Mouse (Mus musculus) forebrain, embryonic 14.5 days (tissue): ENCODE measurements around the gene Lrrc51. TPM values are rescaled to one million over a fixed set of nuclear protein-coding genes. Genes with fewer than 3 reads are reported as not detected.

Experiments used
- ATAC-seq: fragments of 200-750 bp; cut with Nextera tagmentation; 2 replicates; pipeline ENCODE4 v1.8.0; 2017; ENCODE audit warnings: mild to moderate bottlenecking, moderate library complexity
- DNase-seq: peaks from one replicate; pipeline ENCODE4 v3.0.0-alpha.2; 2015; ENCODE audit warnings: low spot score
- H3K27ac ChIP-seq: fragments of 300-500 bp; sonication (generic); 2 replicates; pipeline ENCODE4 v1.5.1; 2014; ENCODE audit warnings: low read depth, mild to moderate bottlenecking, control low read depth, low read length, moderate library complexity
- H3K27me3 ChIP-seq: fragments of 300-500 bp; sonication (generic); replicated peaks from 2 replicates; pipeline ENCODE4 v1.6.1; 2014; ENCODE audit warnings: low read length, control low read depth, mixed read lengths; ENCODE audit not compliant: control insufficient read depth, insufficient read depth
- H3K36me3 ChIP-seq: fragments of 300-500 bp; sonication (generic); 2 replicates; pipeline ENCODE4 v1.6.1; 2014; ENCODE audit warnings: low read length, control low read depth; ENCODE audit not compliant: control insufficient read depth, insufficient read depth
- H3K4me1 ChIP-seq: fragments of 300-500 bp; sonication (generic); 2 replicates; pipeline ENCODE4 v1.6.1; 2014; ENCODE audit warnings: antibody characterized with exemption, low read length, control low read depth; ENCODE audit not compliant: control insufficient read depth, insufficient read depth
- H3K4me2 ChIP-seq: fragments of 300-500 bp; sonication (generic); 2 replicates; pipeline ENCODE4 v1.6.1; 2014; ENCODE audit warnings: mild to moderate bottlenecking, control low read depth, low read length
- H3K4me3 ChIP-seq: fragments of 300-500 bp; sonication (generic); 2 replicates; pipeline ENCODE4 v1.5.1; 2014; ENCODE audit warnings: low read depth, low read length, control low read depth
- H3K9ac ChIP-seq: fragments of 300-500 bp; sonication (generic); 2 replicates; pipeline ENCODE4 v1.6.1; 2014; ENCODE audit warnings: mild to moderate bottlenecking, low read length, control low read depth, moderate library complexity
- H3K9me3 ChIP-seq: fragments of 300-500 bp; sonication (generic); replicated peaks from 2 replicates; pipeline ENCODE4 v1.6.1; 2016; ENCODE audit warnings: low read length, control low read depth, mixed read lengths; ENCODE audit not compliant: control insufficient read depth
- WGBS: fragments of 180-500 bp; shearing (Covaris S2); extraction: QIAGEN DNeasy Blood & Tissue Kit; methylation state at CpG from one replicate; pipeline ENCODE4 v1.1.7; 2014; 5-methylcytosine and 5-hydroxymethylcytosine counted together
- polyA plus RNA-seq: library from polyadenylated mRNA; unstranded; fragments of >200 nt; fragmentation: Nextera tagmentation; extraction: Ambion mirVana; gene quantifications from 2 replicates; pipeline ENCODE4 v1.2.1, GENCODE M21; 2014

Lrrc51 gene
- polyA plus RNA-seq, 1 experiment from 2014 or later = 12.9 TPM

- no peaks in the 10 kb centered on the region for H3K9me3 ChIP-seq
- ATAC-seq (no peak), DNase-seq (peak; percentile 42)
- peaks cover 16% of the 10 kb centered on the region for H3K4me1 ChIP-seq
- 80% methylated on average over 1 of the region's 1 CpGs for whole genome bisulfite sequencing
- no peak overlapping the region for H3K27ac ChIP-seq
- no peaks in the 10 kb centered on the region for H3K36me3 ChIP-seq
- H3K4me3 ChIP-seq = no peak overlapping the region
- H3K9ac ChIP-seq = no peak overlapping the region
- no peak overlapping the region for H3K4me2 ChIP-seq
- H3K27me3 ChIP-seq = no peaks in the 10 kb centered on the region
Observed at GRCm38 (mm10) chr7:101967256-101967655, 33.6 kb upstream of the Lrrc51 start.

- H3K4me1 ChIP-seq = peaks cover 6% of the 10 kb centered on the region
- H3K27ac ChIP-seq = no peak overlapping the region
- no peak overlapping the region for H3K9ac ChIP-seq
- no peaks in the 10 kb centered on the region for H3K9me3 ChIP-seq
- WGBS = 77% methylated on average over 2 of the region's 2 CpGs
- ATAC-seq (no peak), DNase-seq (no peak)
- no peaks in the 10 kb centered on the region for H3K27me3 ChIP-seq
- H3K4me2 ChIP-seq = no peak overlapping the region
- no peaks in the 10 kb centered on the region for H3K36me3 ChIP-seq
- no peak overlapping the region for H3K4me3 ChIP-seq
Observed at GRCm38 (mm10) chr7:101965606-101966005, 31.9 kb upstream of the Lrrc51 start.

GRCm38 (mm10) chr7:101964551-101964950 lies 30.9 kb upstream of the Lrrc51 start:
- DNase-seq (no peak), ATAC-seq (no peak)
- Histone ChIP-seq H3K4me2 (no peak overlapping the region), H3K36me3 (no peaks in the 10 kb centered on the region), H3K27me3 (no peaks in the 10 kb centered on the region), H3K9me3 (no peaks in the 10 kb centered on the region), H3K27ac (no peak overlapping the region), H3K4me1 (peaks cover 6% of the 10 kb centered on the region), H3K9ac (no peak overlapping the region), H3K4me3 (no peak overlapping the region)
- 92% methylated on average over 4 of the region's 4 CpGs for WGBS

GRCm38 (mm10) chr7:101963621-101964020 lies 29.9 kb upstream of the Lrrc51 start:
- ATAC-seq (no peak), DNase-seq (no peak)
- Histone ChIP-seq H3K9ac (no peak overlapping the region), H3K27ac (no peak overlapping the region), H3K27me3 (no peaks in the 10 kb centered on the region), H3K4me1 (peaks cover under 1% of the 10 kb centered on the region), H3K36me3 (no peaks in the 10 kb centered on the region), H3K9me3 (no peaks in the 10 kb centered on the region), H3K4me3 (no peak overlapping the region), H3K4me2 (no peak overlapping the region)
- 92% methylated on average over 2 of the region's 2 CpGs for WGBS

- Histone ChIP-seq H3K9me3 (no peaks in the 10 kb centered on the region), H3K27ac (no peak overlapping the region), H3K4me3 (no peak overlapping the region), H3K4me1 (no peaks in the 10 kb centered on the region), H3K36me3 (no peaks in the 10 kb centered on the region), H3K9ac (no peak overlapping the region), H3K27me3 (no peaks in the 10 kb centered on the region), H3K4me2 (no peak overlapping the region)
- 98% methylated on average over 2 of the region's 2 CpGs for WGBS
- no peak for ATAC-seq
- no peak for DNase-seq
Observed at GRCm38 (mm10) chr7:101962829-101963228, 29.1 kb upstream of the Lrrc51 start.

- Histone ChIP-seq H3K9me3 (no peaks in the 10 kb centered on the region), H3K4me2 (no peak overlapping the region), H3K9ac (no peak overlapping the region), H3K36me3 (no peaks in the 10 kb centered on the region), H3K4me3 (no peak overlapping the region), H3K27ac (no peak overlapping the region), H3K4me1 (no peaks in the 10 kb centered on the region), H3K27me3 (no peaks in the 10 kb centered on the region)
- 94% methylated on average over 5 of the region's 5 CpGs for WGBS
- DNase-seq (no peak), ATAC-seq (no peak)
Observed at GRCm38 (mm10) chr7:101956911-101957310, 23.2 kb upstream of the Lrrc51 start.

- Histone ChIP-seq H3K9ac (no peak overlapping the region), H3K36me3 (no peaks in the 10 kb centered on the region), H3K27ac (no peak overlapping the region), H3K4me1 (no peaks in the 10 kb centered on the region), H3K27me3 (no peaks in the 10 kb centered on the region), H3K4me2 (no peak overlapping the region), H3K4me3 (no peak overlapping the region), H3K9me3 (no peaks in the 10 kb centered on the region)
- ATAC-seq (no peak), DNase-seq (no peak)
- 89% methylated on average over 1 of the region's 1 CpGs for WGBS
Observed at GRCm38 (mm10) chr7:101956481-101956880, 22.8 kb upstream of the Lrrc51 start.

- Histone ChIP-seq H3K9me3 (no peaks in the 10 kb centered on the region), H3K9ac (no peak overlapping the region), H3K4me1 (no peaks in the 10 kb centered on the region), H3K4me3 (no peak overlapping the region), H3K27me3 (no peaks in the 10 kb centered on the region), H3K4me2 (no peak overlapping the region), H3K36me3 (no peaks in the 10 kb centered on the region), H3K27ac (no peak overlapping the region)
- ATAC-seq (no peak), DNase-seq (no peak)
- 59% methylated on average over 4 of the region's 4 CpGs for WGBS
Observed at GRCm38 (mm10) chr7:101955862-101956261, 22.2 kb upstream of the Lrrc51 start.

- no peaks in the 10 kb centered on the region for H3K9me3 ChIP-seq
- H3K4me3 ChIP-seq = no peak overlapping the region
- ATAC-seq = no peak
- no peak overlapping the region for H3K9ac ChIP-seq
- no peak overlapping the region for H3K4me2 ChIP-seq
- no peak for DNase-seq
- no peak overlapping the region for H3K27ac ChIP-seq
- no peaks in the 10 kb centered on the region for H3K4me1 ChIP-seq
- no peaks in the 10 kb centered on the region for H3K36me3 ChIP-seq
- 85% methylated on average over 2 of the region's 2 CpGs for WGBS
- no peaks in the 10 kb centered on the region for H3K27me3 ChIP-seq
Observed at GRCm38 (mm10) chr7:101955276-101955675, 21.6 kb upstream of the Lrrc51 start.
